8 mouse cellular contexts compared by ENCODE assay signal in genomic region chr12:82122450-82123249, GRCm38 (mm10). TPM values are rescaled to one million over a fixed set of nuclear protein-coding genes. Genes with fewer than 3 reads are reported as not detected.
DNase-seq lines count a peak whose midpoint lies in the region; ATAC-seq and TF ChIP-seq lines count a peak whose summit lies in the region.

No protein-coding gene starts in this region.

- 7% methylated on average over 22 of the region's 22 CpGs for WGBS in liver, postnatal 0 days (ENCODE audit: insufficient replicate concordance)
- 6% methylated on average over 22 of the region's 22 CpGs for WGBS in stomach, embryonic 14.5 days

- H3K27ac ChIP-seq in liver, postnatal 0 days (ENCODE audit: low read depth): no peak overlapping the region
- peak overlapping the region; percentile 11; the same call in 1 of the 2 replicates for H3K27ac ChIP-seq in stomach, embryonic 14.5 days (ENCODE audit: low read length)

- no peak for DNase-seq in frontal cortex, postnatal 25 days (ENCODE audit: low spot score in 2 of 2)
- DNase-seq in brain, adult 2 months (ENCODE audit: low read depth, low spot score): peak; percentile 67
- peak; percentile 81 for DNase-seq in heart, adult 8-10 months (ENCODE audit: low spot score)
- peak; percentile 22 for DNase-seq in kidney, adult 11 months
- DNase-seq in liver, postnatal 0 days: peak; percentile 19
- no peak for DNase-seq in cerebellum, adult 18-20 months

- no peak overlapping the region for H3K4me3 ChIP-seq in liver, postnatal 0 days (ENCODE audit: low read depth, low read length)
- no peak overlapping the region for H3K4me3 ChIP-seq in stomach, embryonic 14.5 days (ENCODE audit: low read depth, low read length)

- H3K36me3 ChIP-seq in liver, postnatal 0 days (replicated peaks; ENCODE audit: insufficient read depth, low read length): no peaks in the 10 kb centered on the region
- no peaks in the 10 kb centered on the region for H3K36me3 ChIP-seq in stomach, embryonic 14.5 days (ENCODE audit: control insufficient read depth, insufficient read depth, low read length)

- H3K9me3 ChIP-seq in liver, postnatal 0 days (ENCODE audit: low read length): no peaks in the 10 kb centered on the region
- H3K9me3 ChIP-seq in stomach, embryonic 14.5 days (ENCODE audit: control insufficient read depth, low read depth, low read length): no peaks in the 10 kb centered on the region

- no peak overlapping the region for H3K9ac ChIP-seq in liver, postnatal 0 days (replicated peaks)
- no peak overlapping the region for H3K9ac ChIP-seq in stomach, embryonic 14.5 days (replicated peaks; ENCODE audit: low read depth, low read length)

- peak; percentile 73 for ATAC-seq in frontal cortex, adult (ENCODE audit: low TSS enrichment)
- ATAC-seq in liver, postnatal 0 days: no peak
- peak; percentile 75 for ATAC-seq in stomach, embryonic 14.5 days (ENCODE audit: insufficient number of reproducible peaks, insufficient read depth, low FRiP score, low read depth)

- peaks cover 9% of the 10 kb centered on the region; the same call in 1 of the 2 replicates for H3K4me1 ChIP-seq in liver, postnatal 0 days (ENCODE audit: insufficient read depth)
- H3K4me1 ChIP-seq in stomach, embryonic 14.5 days (ENCODE audit: control insufficient read depth, insufficient read depth, low read length): peaks cover 6% of the 10 kb centered on the region

- TF ChIP-seq CTCF in liver, postnatal 0 days (IDR thresholded peaks at IDR 0.05; ENCODE audit: low read depth): no peak

- no peak for TF ChIP-seq EP300 in liver, postnatal 0 days (IDR thresholded peaks at IDR 0.05; ENCODE audit: low read depth)

- H3K27me3 ChIP-seq in liver, postnatal 0 days (ENCODE audit: insufficient read depth, low read length): no peaks in the 10 kb centered on the region
- no peaks in the 10 kb centered on the region for H3K27me3 ChIP-seq in stomach, embryonic 14.5 days (ENCODE audit: control insufficient read depth, insufficient read depth, low read length)

- H3K4me2 ChIP-seq in liver, postnatal 0 days (ENCODE audit: low read depth, low read length): peak overlapping the region; percentile 55
- peak overlapping the region; percentile 35 for H3K4me2 ChIP-seq in stomach, embryonic 14.5 days (replicated peaks; ENCODE audit: low read depth, low read length)

RNA-seq across cellular contexts. Expression of gene Sipa1l1, which starts 46.5 kb away (rescaled TPM):
- 10 to 100 TPM in 1 of 4 experiments, 1 to 10 TPM in 3; 8.3 to 11.1 (median 9.4) TPM for total RNA-seq in heart, adult 8-10 months (2022)
- 2.0 and 3.2 TPM in 2 replicates for polyA plus RNA-seq in liver, postnatal 0 days (2015; fragmentation: Nextera tagmentation; extraction: Ambion mirVana)
- 44.0 and 44.2 TPM in 2 replicates for polyA plus RNA-seq in stomach, embryonic 14.5 days (2014; fragmentation: Nextera tagmentation; extraction: Ambion mirVana)

Comparison
In these comparisons a context has a peak if more than half of its experiments do, and no peak if none do; other contexts are left out.
1. DNase-seq: peak in brain, adult 2 months (single experiment), heart, adult 8-10 months (single experiment), kidney, adult 11 months (single experiment) and liver, postnatal 0 days (single experiment); none in frontal cortex, postnatal 25 days (0 of 2) and cerebellum, adult 18-20 months (0 of 2).
2. RNA of gene Sipa1l1, which starts 46.5 kb away (polyA plus RNA-seq): 44.0 to 44.2 TPM in stomach, embryonic 14.5 days; 2.0 to 3.2 TPM in liver, postnatal 0 days; every median in the first group is over 10 times any median in the second.